Mouse (Mus musculus) brain, adult 2 months (tissue): Measurements from ENCODE around the gene Timm50.

Source experiments
- DNase-seq: peaks from one replicate; pipeline ENCODE4 v3.0.0; 2011; ENCODE audit warnings: low read depth, low spot score

Gene Timm50

GRCm38 (mm10) chr7:28326457-28326856 lies 14.6 kb upstream of the Timm50 start:
- no peak for DNase-seq

- no peak for DNase-seq
Observed at GRCm38 (mm10) chr7:28325293-28325692, 13.4 kb upstream of the Timm50 start.

DNA sequence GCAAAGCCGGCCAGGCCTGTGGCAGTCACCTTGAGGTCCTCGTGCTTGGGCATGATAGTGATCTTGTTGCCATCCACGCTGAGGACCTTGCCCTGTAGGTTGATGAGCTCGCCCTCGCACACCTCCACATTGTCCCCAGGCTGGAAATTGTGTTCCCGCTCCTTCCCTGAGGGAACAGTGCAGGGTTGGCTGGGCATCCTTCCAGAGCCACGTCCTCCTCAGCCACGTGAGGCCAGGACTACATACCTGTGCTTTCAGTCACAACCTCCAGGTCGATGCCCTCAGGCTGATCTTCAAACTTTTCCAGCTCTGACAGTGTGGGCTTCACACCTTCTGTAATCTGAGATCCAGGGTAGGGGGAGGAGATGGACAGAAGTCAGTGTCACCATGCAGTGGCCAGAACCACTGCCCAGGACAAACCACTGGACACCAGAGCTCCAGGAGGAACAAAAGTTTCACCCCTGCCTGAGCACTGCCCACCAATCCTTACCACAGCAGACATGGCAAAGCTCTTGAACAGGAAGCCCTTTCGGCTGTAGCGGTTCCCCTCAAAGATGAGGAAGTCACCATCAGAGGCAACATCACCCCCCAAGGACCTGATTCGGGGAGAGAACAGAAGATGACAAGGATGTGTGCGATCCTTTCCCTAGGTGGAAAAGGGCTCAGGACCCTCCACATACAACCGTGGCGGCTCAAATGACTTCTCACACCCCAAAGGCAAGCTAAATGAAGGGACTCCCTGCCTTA lies 10.3 kb upstream of the Timm50 start:
- DNase-seq = no peak

DNA sequence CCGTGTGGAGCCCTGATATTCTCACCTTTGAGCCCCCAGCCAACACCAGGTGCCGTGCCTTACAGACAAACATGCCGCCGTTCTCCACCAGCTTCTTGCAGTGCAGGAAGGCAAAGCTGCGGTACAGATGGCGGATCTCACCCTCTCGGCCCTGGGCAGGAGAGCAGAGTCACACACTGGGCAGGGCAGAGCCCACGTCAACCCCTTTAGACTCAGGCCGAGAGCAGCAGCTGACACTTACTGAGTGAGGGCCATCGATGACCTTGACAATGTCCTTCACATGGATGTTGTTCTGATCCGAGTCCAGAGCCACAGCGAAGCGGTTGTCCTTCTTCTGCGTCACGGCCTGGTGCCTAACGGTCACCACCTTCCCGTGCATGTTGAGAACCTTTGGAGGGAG lies 6.8 kb upstream of the Timm50 start:
- DNase-seq = no peak

DNA sequence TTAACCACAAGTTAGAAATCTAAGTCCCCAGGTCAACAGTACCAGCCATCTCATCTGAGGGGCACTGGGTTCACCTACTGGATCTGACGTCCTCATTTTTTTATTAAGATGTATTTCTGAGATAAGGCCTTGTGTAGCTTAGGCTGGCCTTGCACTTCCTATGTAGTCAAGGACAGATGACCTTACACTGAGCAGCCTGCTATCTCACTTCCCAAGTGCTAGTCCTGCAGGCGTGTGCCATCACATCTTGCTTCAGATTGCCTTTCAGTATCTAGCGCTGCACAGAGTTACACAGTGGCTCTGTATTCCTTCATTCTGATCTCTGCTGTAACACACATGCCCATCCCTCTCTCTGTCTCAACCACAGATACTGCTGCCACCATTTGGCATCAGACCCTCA lies 6.2 kb upstream of the Timm50 start:
- DNase-seq = no peak

DNA sequence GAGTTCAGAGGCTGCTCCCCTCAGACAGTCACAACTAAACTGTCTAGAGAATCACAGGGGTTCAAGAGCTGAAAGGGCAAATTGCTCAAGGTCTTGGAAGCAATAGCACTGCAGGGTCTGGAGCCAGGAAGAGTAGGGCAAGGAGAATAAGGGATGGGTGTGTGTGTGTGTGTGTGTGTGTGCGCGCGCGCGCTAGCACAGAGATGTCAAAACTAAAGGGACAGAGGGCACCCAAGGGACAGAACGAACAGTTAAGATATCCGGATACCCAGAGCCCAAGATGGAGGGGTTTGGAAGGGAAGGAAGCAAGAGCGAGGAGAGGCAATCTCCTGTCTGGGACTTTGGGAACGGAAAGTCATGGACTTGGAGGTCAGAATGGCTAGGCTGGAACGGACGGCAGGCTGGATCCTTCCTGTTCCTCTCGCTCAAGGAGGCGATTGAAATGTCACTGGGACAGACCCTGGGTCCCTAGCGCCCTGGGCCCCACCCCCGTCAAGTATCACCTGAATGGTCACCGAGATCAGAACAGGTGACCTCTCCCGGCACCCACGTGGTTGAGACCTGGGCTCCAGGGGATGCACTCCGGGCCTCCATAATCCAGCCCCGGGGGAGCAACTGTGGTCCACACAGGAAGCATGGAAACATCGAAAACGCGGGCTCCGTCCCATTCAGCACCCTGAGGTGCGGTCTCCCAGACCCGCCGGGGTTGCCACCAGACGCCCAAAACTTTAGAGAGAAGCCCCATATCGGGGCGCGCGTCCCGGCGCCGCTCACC lies 534 bp downstream of the Timm50 start:
- peak; percentile 21 for DNase-seq

GRCm38 (mm10) chr7:28309737-28310136 lies 2.1 kb downstream of the Timm50 start:
- no peak for DNase-seq

DNA sequence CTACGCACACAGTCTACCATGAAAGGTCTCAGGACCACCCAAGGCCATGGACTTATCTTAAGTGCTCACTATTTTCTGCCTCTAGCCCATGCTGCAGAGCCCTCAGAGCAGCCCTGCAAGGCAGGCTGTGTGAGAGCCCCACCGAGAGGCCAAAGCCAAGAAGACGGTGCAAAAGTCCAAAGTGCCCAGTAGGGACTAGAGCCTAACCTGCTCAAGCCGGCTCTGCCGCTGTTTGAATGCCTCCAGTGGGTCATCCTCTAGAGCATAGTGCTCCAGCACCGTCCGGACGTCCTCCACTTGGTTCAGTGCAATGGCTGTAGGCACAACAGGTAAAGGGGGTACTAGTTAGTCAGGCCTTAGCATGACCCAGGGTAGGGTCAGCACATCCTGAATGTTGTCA lies 5.7 kb downstream of the Timm50 start:
- DNase-seq = no peak

DNA sequence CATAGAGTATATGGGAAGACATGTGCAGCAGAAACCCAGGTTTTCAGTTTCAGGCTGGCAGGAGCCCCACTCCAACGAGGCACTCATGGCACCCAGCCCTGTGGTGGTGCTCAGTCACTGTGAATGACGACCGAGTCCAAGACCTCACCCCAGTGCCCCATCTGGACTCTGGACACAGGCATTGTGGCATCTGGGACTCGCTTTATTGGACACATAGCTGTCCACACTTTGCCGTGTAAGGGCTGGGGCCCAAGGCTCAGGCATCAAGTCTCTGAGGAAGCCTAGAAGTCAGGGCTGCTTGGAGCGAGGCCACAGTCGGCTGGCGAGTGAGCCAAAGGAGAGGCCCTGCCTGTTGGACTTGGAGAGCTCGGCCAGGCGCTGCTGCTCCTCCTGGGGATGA lies 6.2 kb downstream of the Timm50 start:
- no peak for DNase-seq

- peak; percentile 33 for DNase-seq
Observed at GRCm38 (mm10) chr7:28301616-28302433, 10.0 kb downstream of the Timm50 start, which contains the start of gene Dll3. Gene Dll3 (minus strand): TSS chr7:28302238.

DNA sequence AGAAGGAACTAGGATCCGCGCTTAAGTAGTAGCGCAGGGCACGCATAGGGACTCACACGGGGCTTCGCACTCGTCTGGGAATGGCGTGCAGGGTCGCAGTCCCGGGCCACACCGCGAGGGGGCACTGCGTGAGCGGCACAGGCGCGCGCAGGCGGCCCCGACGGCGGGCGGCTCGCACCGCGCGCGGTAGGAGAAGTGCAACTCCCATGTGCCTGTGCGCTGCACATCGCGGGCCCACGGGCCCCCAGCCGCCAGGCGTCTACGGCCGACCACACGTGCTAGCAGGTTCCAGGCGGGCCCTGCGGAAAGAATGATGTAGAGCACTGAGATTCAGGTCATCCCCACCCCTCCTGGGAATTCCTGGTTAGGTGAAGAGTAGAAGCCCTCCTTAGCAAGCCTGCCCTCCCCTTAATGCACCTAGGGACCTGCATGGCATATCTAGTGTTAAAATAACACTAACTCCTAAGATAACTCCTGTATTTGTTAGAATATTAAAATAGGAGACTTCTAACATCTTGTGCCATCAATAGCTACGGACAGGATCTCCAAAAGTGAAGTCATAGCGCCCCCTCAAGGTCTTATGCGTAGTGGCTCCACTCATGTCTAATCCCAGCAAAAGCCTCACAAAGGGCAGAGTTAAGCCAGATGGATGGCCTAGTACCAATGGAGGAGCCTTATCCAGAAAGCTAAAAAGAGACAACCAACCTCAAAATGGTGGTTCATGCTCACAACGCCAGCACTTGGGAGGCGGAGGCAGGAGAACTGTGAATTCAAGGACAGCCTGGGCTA lies 12.8 kb downstream of the Timm50 start:
- peak; percentile 89 for DNase-seq

DNA sequence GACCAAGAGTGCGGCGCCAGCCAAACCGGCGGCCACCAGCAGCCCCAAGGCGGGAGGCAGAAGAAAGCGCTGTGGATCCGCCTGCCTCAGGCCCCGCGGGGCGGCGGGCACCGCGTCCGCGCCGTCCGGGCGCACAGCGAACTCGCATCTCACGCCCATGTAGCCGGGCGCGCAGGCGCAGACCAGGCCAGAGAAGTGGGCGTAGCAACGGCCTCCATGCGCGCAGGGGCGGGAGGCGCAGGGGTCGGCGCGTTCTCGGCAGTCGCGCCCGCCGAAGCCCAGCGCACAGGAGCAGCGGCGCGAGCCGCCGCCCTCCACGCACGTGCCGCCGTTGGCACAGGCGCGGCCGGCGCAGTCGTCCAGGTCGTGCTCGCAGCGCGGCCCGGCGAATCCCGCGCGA lies 17.4 kb downstream of the Timm50 start:
- DNase-seq = peak; percentile 79

GRCm38 (mm10) chr7:28290638-28291590 lies 21.0 kb downstream of the Timm50 start, which contains the start of gene Selenov:
Gene Selenov (minus strand): TSS chr7:28291186.
- peak; percentile 79 for DNase-seq

- peak; percentile 11 for DNase-seq
Observed at GRCm38 (mm10) chr7:28290165-28290564, 21.7 kb downstream of the Timm50 start.

- DNase-seq = no peak
Observed at GRCm38 (mm10) chr7:28280630-28281029, 31.2 kb downstream of the Timm50 start.

DNA sequence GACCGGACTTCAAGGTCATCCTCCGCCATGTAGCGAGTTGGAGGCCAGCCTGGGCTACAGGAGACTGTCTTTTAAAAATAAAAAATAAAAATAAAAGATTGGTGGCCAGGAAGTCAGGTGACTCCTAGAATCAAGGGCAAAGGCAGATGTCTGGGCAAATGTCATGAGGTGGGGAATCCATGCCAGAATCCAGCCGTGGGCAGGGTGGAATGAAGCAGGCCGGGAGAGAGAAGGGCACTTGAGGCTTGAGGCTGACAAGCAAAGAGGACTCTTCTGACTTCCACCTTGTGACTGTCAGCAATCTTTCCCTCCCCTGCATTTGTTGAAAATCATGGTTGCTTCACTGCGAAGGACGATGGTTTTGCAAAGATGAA lies 33.6 kb downstream of the Timm50 start:
- no peak for DNase-seq

DNA sequence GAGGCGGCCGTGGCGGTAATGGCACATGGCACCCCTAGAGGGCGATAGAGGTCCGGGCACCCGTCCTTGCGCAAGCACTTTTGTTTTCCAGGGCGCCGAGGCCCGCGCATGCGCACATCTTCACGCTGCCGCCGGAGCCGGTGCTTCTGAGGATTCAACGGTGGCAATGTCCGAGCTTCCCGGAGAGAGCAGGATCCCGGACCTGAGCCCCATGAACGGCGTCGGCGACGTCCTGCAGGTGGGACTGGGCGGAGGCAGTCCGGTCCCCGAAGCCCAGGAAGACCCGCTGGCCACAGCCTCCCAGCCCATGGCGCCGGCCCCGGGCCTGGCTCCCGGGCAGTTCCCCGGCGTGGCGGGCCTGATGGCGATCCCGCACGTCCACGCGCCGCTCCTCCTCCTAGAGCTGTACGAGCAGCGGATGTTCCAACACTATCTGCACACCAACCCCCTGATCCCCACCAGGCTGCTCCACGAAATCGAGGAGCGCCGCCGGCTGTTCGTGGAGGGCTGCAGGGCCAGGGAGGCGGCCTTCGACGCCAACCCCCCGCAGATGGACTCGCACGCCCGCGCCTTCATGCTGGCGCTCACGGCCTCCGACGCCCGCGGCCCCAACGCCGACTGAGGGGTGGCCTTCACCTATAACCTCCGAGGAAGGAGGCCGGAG lies 34.1 kb downstream of the Timm50 start, which contains the start of gene Eid2b:
Gene Eid2b (plus strand): TSS at position 125 of the 664 bp plus-strand sequence.
- DNase-seq = peak; percentile 97

DNA sequence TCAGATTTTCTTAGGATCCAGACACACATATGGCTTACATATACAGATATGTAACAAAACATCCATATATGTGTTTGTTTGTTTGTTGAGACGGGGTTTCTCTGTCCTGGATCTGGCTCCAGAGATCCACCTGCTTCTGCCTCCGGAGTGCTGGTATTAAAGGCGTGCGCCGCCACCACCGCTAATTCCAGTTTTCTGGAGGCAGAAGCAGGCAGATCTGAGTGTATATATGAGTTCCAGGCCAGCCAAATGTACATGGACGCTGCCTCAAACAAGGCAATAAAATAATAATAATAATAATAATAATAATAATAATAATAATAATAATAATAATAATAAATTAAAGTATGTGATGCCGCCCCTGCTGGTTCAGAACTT lies 34.6 kb downstream of the Timm50 start:
- no peak for DNase-seq

GRCm38 (mm10) chr7:28271761-28272160 lies 40.1 kb downstream of the Timm50 start:
- no peak for DNase-seq

DNA sequence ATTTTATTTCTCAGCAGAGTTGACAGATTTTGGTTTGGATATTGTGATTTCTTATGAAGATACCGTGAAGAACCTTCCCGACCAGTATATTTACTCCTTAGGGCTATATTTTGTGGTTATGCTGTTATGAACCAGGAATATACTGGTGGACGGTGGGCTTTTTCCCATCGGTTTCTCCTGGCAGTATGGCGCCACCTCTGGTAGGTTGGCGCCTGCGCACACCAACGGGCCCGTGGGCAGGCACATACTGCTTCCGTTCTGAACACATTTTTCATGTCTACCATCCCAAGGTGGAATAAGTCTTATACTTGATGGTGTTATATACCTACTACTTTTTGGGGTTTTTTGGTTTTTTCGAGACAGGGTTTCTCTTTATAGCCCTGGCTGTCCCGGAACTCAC lies 42.5 kb downstream of the Timm50 start:
- DNase-seq = no peak
